Mouse (Mus musculus) olfactory bulb, adult 2 months (tissue): ENCODE measurements around the gene Cadm2. TPM values are rescaled to one million over a fixed set of nuclear protein-coding genes. Genes with fewer than 3 reads are reported as not detected.

Experiments
- H3K27ac ChIP-seq: fragments of 200-500 bp; 2 replicates; pipeline ENCODE4 v1.5.1; 2012; ENCODE audit warnings: low read depth, low read length; ENCODE audit not compliant: insufficient read depth
- H3K4me1 ChIP-seq: fragments of 200-500 bp; 2 replicates; pipeline ENCODE4 v1.6.1; 2012; ENCODE audit warnings: low read length; ENCODE audit not compliant: control insufficient read depth, insufficient read depth
- H3K4me3 ChIP-seq: fragments of 200-500 bp; 2 replicates; pipeline ENCODE4 v1.5.1; 2012; ENCODE audit warnings: mild to moderate bottlenecking, low read depth, low read length, moderate library complexity; ENCODE audit not compliant: insufficient read depth
- CTCF ChIP-seq: fragments of 200-500 bp; IDR thresholded peaks from 2 replicates; pipeline ENCODE4 v1.5.1; 2012; ENCODE audit warnings: low read depth, mild to moderate bottlenecking, low read length, moderate library complexity; ENCODE audit not compliant: insufficient read depth
- POLR2A ChIP-seq: fragments of 200-500 bp; IDR thresholded peaks from 2 replicates; pipeline ENCODE4 v1.6.1; 2012; ENCODE audit warnings: mild to moderate bottlenecking, low read depth, low read length, moderate library complexity; ENCODE audit not compliant: insufficient read depth
- WGBS: fragments of 180-500 bp; shearing (Covaris S2); methylation state at CpG from one replicate; pipeline ENCODE4 v1.1.7; 2018; 5-methylcytosine and 5-hydroxymethylcytosine counted together
- polyA plus RNA-seq: library from polyadenylated mRNA; stranded (reverse); fragments of >200 nt; gene quantifications from 2 replicates; pipeline ENCODE4 v1.2.4, GENCODE M21; 2012; ENCODE audit warnings: low replicate concordance; ENCODE audit not compliant: missing spikeins, insufficient read depth, insufficient read length

Cadm2 gene
- polyA plus RNA-seq, 1 experiment, result 42.2 TPM

DNA sequence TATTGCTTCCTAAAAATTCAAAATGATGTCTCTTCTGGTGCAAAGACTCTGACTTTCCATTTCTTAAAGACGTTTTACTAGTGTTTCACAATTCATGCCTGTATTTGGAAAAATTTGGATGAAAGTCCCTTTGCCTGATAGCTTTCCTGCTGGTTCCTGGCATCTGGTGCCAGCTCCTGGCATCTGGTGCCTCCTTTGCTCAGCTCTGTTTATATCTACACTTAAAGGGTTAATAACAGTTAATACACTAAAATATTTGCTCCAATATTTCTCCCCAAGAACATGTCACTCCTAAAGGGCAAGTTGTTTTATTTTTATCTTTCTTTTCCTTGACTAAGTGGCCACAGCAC, 969.7 kb downstream of the Cadm2 start:
- H3K27ac ChIP-seq, result no peak overlapping the region
- TF ChIP-seq CTCF (no peak), POLR2A (no peak)
- 22% methylated on average over 1 of the region's 1 CpGs for WGBS
- no peaks in the 10 kb centered on the region for H3K4me1 ChIP-seq
- H3K4me3 ChIP-seq, result no peak overlapping the region

DNA sequence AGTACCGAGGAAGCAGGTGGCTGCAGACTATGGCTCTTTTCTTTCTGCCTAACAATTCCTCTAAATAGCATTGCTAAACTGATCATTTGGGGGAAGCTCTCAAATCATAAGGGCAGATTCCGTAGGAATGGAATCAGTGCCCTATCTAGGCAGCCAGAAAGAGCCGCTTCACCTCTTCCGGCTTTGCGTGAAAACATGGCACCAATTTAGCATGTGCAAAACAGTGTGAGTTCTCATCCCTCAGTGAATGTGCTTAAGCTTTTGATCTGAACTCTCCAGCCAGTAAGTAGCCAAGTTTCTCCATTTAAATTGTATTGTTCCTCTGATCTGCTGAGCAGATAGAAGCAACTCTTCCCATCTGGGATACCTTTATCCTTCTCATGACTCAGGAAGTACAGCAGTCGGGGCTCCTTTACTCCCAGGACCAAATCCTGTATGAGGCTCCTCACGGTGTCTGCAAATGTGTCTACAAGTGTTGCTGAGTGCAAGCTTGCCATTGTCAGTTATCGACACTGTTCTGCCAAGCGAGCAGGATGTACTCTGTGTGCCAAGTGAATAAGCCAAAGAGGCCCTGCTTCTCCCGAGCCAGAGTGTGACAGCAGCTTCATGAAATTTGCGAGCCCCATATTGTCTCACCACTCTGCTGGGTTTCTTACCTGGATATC, 970.2 kb downstream of the Cadm2 start:
- no peak overlapping the region for H3K4me3 ChIP-seq
- TF ChIP-seq POLR2A, result no peak
- no peak for TF ChIP-seq CTCF
- no peaks in the 10 kb centered on the region for H3K4me1 ChIP-seq
- H3K27ac ChIP-seq, result no peak overlapping the region
- 43% methylated on average over 11 of the region's 11 CpGs for WGBS

DNA sequence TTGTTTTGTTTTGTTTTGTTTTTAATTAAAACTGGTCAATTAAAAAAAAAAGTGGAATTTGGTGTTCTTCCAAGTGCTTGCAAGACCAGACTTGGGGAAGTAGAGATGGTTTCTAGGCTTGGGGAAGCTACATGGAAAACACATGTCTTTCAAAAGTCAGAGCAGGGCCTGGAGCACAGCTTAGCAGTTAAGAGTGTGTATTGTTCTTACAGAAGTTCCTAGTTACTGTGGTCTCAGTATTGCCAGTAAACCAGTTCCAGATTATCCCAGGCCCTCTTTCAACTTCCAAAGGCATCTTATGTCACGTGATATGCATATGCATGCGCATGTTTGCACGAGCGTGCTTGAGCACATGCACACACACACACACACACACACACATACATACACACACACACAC, 972.9 kb downstream of the Cadm2 start:
- WGBS, result 94% methylated on average over 4 of the region's 4 CpGs
- Histone ChIP-seq H3K4me1 (no peaks in the 10 kb centered on the region), H3K27ac (no peak overlapping the region), H3K4me3 (no peak overlapping the region)
- TF ChIP-seq CTCF (no peak), POLR2A (no peak)

DNA sequence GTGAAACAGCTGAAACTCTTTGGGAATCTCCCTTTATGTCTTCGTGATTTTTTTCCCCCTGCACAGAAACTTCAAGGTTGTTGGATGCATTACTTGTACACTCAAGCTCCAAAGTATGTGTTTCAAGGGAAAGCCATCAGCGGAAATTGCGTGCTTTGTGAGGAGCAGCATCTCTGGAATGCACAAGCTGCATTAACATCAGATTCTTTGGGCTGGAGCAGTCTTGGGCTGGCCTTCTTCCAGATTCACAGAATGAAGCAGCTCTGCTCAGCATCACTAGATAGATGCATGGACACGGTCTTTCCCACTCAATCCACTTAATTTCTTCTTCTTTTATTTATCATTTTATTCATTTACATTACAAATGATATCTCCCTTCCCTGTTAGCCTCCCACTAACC, 977.1 kb downstream of the Cadm2 start:
- 59% methylated on average over 4 of the region's 4 CpGs for WGBS
- Histone ChIP-seq H3K4me3 (no peak overlapping the region), H3K4me1 (no peaks in the 10 kb centered on the region), H3K27ac (no peak overlapping the region)
- no peak for TF ChIP-seq POLR2A
- no peak for TF ChIP-seq CTCF

DNA sequence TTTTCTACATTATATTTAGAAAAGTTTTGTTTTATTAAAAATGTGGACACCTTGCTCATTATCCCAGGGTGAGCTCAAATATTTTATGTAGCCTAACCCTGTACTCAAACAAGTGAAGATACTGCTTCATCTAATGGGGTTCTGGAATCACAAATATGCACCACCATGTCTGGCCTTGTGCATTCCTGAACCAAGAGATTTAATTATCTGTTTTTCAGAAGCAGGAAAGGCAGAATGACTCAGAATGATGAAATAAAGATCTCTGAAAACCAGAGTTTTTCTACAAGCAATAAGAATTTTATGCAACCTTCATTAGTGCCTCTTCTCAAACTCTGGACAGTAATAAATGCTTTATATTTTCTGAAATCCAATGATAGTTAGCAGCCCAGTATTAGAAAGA, 993.2 kb downstream of the Cadm2 start:
- no peak for TF ChIP-seq CTCF
- no peak for TF ChIP-seq POLR2A
- Histone ChIP-seq H3K4me1 (no peaks in the 10 kb centered on the region), H3K27ac (no peak overlapping the region), H3K4me3 (no peak overlapping the region)

DNA sequence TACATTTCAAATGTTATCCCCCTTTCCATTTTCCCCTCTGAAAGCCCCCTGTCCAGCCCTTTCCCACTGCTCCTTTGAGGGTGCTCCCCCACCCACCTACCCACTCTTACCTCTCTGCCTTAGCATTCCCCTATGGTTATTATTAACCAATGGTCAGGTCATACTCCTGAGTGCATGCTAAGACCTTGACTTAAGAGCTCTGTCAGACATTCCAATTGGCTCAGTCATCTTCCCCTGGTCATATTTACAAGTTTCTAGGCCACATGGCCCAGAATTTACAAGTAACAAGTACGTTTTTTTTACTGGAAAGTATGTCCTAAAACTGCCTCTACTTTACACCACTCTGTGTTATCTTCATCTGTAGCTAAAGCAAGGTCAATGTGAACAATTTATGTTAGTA, 998.3 kb downstream of the Cadm2 start:
- H3K27ac ChIP-seq, result no peak overlapping the region
- H3K4me1 ChIP-seq, result no peaks in the 10 kb centered on the region
- TF ChIP-seq POLR2A, result no peak
- no peak for TF ChIP-seq CTCF
- H3K4me3 ChIP-seq, result no peak overlapping the region
- WGBS, result 60% methylated on average over 1 of the region's 1 CpGs

DNA sequence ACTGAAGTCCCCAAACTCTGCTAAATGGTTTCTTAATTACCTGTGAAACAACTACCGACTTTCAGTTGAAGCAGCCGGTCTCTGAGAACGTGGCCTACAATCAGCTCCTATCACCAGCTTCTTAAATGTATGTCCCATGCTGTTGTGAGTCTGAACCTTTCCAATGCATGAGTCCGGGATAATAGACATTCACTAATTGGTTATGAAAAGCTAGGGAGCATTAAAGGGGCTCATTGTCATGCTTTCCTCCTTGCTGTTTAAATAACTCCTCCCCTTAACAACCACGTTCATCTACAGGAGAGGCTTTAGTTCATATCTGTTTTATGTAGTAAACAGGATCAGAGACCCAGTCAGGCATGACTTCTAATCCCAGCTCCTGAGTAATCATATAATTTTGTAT, 1008.1 kb downstream of the Cadm2 start:
- no peak overlapping the region for H3K4me3 ChIP-seq
- no peak overlapping the region for H3K27ac ChIP-seq
- no peak for TF ChIP-seq CTCF
- no peak for TF ChIP-seq POLR2A
- no peaks in the 10 kb centered on the region for H3K4me1 ChIP-seq
- 50% methylated on average over 5 of the region's 5 CpGs for WGBS
